Mouse (Mus musculus) liver, embryonic 12.5 days (tissue): ENCODE measurements around the gene Ugt2b36. TPM values are rescaled to one million over a fixed set of nuclear protein-coding genes. Genes with fewer than 3 reads are reported as not detected.
"Not testable (repeated sequence)": the region's sequence is repeated elsewhere in the genome, so short reads cannot be mapped to it uniquely, and the experiment has no call there.

Source experiments
- ATAC-seq: fragments of 200-750 bp; cut with Nextera tagmentation; 2 replicates; pipeline ENCODE4 v1.8.0; 2017; ENCODE audit warnings: moderate number of reproducible peaks, mild to moderate bottlenecking, moderate library complexity
- H3K27ac ChIP-seq: fragments of 300-500 bp; sonication (generic); 2 replicates; pipeline ENCODE4 v1.5.1; 2016; ENCODE audit warnings: mild to moderate bottlenecking
- H3K27me3 ChIP-seq: fragments of 300-500 bp; sonication (generic); replicated peaks from 2 replicates; pipeline ENCODE4 v1.6.1; 2016; ENCODE audit warnings: mild to moderate bottlenecking, moderate library complexity
- H3K36me3 ChIP-seq: fragments of 300-500 bp; sonication (generic); 2 replicates; pipeline ENCODE4 v1.6.1; 2016; ENCODE audit warnings: mild to moderate bottlenecking, moderate library complexity
- H3K4me1 ChIP-seq: fragments of 300-500 bp; sonication (generic); 2 replicates; pipeline ENCODE4 v1.6.1; 2016
- H3K4me2 ChIP-seq: fragments of 300-500 bp; sonication (generic); 2 replicates; pipeline ENCODE4 v1.6.1; 2016; ENCODE audit warnings: mild to moderate bottlenecking, moderate library complexity
- H3K4me3 ChIP-seq: fragments of 300-500 bp; sonication (generic); 2 replicates; pipeline ENCODE4 v1.5.1; 2016; ENCODE audit warnings: mild to moderate bottlenecking, moderate library complexity
- H3K9ac ChIP-seq: fragments of 300-500 bp; sonication (generic); 2 replicates; pipeline ENCODE4 v1.6.1; 2016; ENCODE audit warnings: mild to moderate bottlenecking, moderate library complexity
- H3K9me3 ChIP-seq: fragments of 300-500 bp; sonication (generic); replicated peaks from 2 replicates; pipeline ENCODE4 v1.6.1; 2016; ENCODE audit warnings: mild to moderate bottlenecking, moderate library complexity
- WGBS: fragments of 180-500 bp; shearing (Covaris S2); methylation state at CpG from one replicate; pipeline ENCODE4 v1.1.7; 2016; ENCODE audit not compliant: insufficient replicate concordance; 5-methylcytosine and 5-hydroxymethylcytosine counted together
- polyA plus RNA-seq: library from polyadenylated mRNA; unstranded; fragments of >200 nt; fragmentation: Nextera tagmentation; extraction: Ambion mirVana; gene quantifications from 2 replicates; pipeline ENCODE4 v1.2.1, GENCODE M21; 2016

Gene Ugt2b36
- 2.9 and 3.0 TPM in 2 replicates for polyA plus RNA-seq

DNA sequence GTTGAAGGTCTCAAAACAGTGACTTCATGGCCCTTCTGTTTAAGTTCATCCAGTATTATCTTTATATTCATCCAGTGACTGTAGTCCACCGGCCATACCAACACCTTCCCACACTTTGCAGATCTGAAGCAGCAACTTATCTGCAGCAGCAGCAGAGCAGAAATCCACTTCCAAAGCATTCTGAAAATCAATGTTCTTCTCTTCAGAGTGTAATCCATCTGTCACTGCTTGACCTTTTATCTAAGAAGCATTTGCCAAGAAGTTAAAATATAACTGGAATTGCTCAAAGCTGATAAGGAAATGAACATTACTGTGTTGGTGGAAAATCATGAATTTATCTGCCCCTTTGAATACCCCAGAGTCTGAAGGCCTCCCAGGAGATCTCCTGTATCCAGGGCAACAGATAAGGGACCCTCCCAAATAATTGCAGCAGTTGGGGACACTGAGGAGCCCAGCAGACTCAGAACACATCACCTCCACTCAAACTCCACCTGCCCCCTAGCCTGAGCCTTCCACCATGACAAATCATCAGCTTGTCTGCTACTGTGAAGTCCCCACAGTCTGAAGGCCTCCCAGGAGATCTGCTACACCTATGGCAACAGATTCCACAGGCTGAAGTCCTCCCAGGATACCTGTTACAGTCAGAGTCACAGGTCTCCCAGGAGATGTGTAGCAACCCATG, at the start of gene Ugt2b36:
Gene Ugt2b36, minus strand, starts transcription at position 210 of the 682 bp plus-strand sequence.
- Histone ChIP-seq H3K4me1 (no peaks in the 10 kb centered on the region), H3K9me3 (no peaks in the 10 kb centered on the region), H3K27me3 (no peaks in the 10 kb centered on the region), H3K27ac (no peak within 1 kb of the TSS), H3K4me2 (no peak within 1 kb of the TSS), H3K9ac (no peak within 1 kb of the TSS), H3K4me3 (no peak within 1 kb of the TSS), H3K36me3 (no peaks in the 10 kb centered on the region)
- ATAC-seq: no peak
- WGBS: 37% methylated on average over 1 of the region's 1 CpGs

DNA sequence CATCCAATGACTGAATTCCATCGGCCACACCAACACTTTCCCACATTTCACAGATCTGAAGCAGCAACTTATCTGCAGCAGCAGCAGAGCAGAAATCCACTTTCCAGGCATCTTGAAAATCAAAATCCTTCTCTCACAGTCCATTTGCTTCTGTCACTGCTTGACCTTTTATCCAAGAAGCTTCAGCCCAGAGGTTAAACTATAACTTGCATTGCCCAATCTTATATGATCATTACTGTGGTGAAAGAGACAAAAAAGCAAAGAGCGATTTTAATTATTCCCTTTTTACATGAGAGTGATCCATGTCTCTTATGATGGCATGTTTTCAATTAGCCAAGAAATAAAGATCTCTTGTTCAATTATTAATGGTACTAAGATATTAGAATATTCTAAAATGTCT, 47.8 kb upstream of the Ugt2b36 start, which contains the start of gene Ugt2b5:
Gene Ugt2b5, minus strand, starts transcription at position 123 of the 400 bp plus-strand sequence.
- not testable (repeated sequence) for ATAC-seq

GRCm38 (mm10) chr5:87103697-87104096, 11.3 kb upstream of the Ugt2b36 start:
- not testable (repeated sequence) for ATAC-seq

More for the DNA sequence above, 47.8 kb upstream of the Ugt2b36 start, which contains the start of gene Ugt2b5:
- WGBS: 79% methylated on average over 1 of the region's 2 CpGs
- not testable (repeated sequence) for H3K4me1 ChIP-seq, H3K27me3 ChIP-seq, H3K4me2 ChIP-seq, H3K27ac ChIP-seq, H3K36me3 ChIP-seq, H3K9ac ChIP-seq, H3K9me3 ChIP-seq, H3K4me3 ChIP-seq

DNA sequence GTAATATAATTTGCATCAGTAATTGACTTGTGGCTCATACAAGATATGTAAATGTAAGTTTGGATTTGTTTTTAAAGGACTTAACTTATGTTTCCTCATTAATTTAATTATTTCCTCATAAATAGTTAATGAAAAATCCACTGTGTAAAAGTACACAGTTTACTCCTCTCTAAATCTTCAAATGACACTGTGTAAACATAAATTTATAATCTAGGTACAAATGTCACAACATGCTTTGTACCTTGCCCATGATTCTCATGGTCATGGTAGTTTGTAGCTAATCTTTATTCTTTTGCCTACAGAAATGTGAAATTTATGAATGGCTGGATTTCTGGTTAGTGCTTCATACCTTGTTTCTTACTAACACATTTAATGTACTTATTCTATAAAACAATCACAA, 1.2 kb downstream of the Ugt2b36 start:
- Histone ChIP-seq H3K9me3 (no peaks in the 10 kb centered on the region), H3K27ac (no peak overlapping the region), H3K27me3 (no peaks in the 10 kb centered on the region), H3K4me3 (no peak overlapping the region), H3K4me2 (no peak overlapping the region), H3K36me3 (no peaks in the 10 kb centered on the region), H3K4me1 (no peaks in the 10 kb centered on the region), H3K9ac (no peak overlapping the region)
- no peak for ATAC-seq

More at GRCm38 (mm10) chr5:87103697-87104096, 11.3 kb upstream of the Ugt2b36 start:
- H3K9ac ChIP-seq, H3K36me3 ChIP-seq, H3K4me1 ChIP-seq, H3K4me3 ChIP-seq, H3K27me3 ChIP-seq, H3K4me2 ChIP-seq, H3K27ac ChIP-seq, H3K9me3 ChIP-seq: not testable (repeated sequence)
- WGBS: 56% methylated on average over 1 of the region's 1 CpGs

DNA sequence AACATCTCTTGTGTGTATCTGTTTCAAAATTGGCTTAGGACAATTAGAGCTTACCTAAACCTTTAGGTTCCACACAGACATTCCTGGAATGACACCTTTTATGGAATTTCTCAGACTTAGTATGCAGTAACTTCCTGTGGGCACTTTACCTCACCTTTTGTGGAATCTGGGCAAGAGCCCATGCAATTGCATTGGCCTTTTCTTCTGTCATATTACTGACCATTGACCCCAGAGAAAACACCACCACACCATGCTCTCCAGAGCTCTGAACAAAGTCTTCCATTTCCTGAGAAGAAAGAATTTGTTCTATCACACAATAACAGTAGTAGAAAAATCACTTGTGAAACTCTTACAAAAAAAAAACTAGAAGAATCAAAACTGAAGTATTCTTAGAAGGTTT, 3.1 kb downstream of the Ugt2b36 start:
- Histone ChIP-seq H3K9ac (no peak overlapping the region), H3K4me3 (no peak overlapping the region), H3K4me1 (no peaks in the 10 kb centered on the region), H3K9me3 (no peaks in the 10 kb centered on the region), H3K4me2 (no peak overlapping the region), H3K36me3 (no peaks in the 10 kb centered on the region), H3K27ac (no peak overlapping the region), H3K27me3 (no peaks in the 10 kb centered on the region)
- no peak for ATAC-seq

GRCm38 (mm10) chr5:87086269-87086668, 6.1 kb downstream of the Ugt2b36 start:
- Histone ChIP-seq H3K27me3 (no peaks in the 10 kb centered on the region), H3K4me1 (no peaks in the 10 kb centered on the region), H3K4me3 (no peak overlapping the region), H3K9ac (no peak overlapping the region), H3K4me2 (no peak overlapping the region), H3K36me3 (no peaks in the 10 kb centered on the region), H3K9me3 (no peaks in the 10 kb centered on the region), H3K27ac (no peak overlapping the region)
- no peak for ATAC-seq
- WGBS: 52% methylated on average over 3 of the region's 3 CpGs

- Histone ChIP-seq H3K27ac (no peak overlapping the region), H3K4me2 (no peak overlapping the region), H3K36me3 (no peaks in the 10 kb centered on the region), H3K27me3 (no peaks in the 10 kb centered on the region), H3K9me3 (no peaks in the 10 kb centered on the region), H3K4me3 (no peak overlapping the region), H3K4me1 (no peaks in the 10 kb centered on the region), H3K9ac (no peak overlapping the region)
- no peak for ATAC-seq
- WGBS: 51% methylated on average over 1 of the region's 1 CpGs
Measured at GRCm38 (mm10) chr5:87030624-87031023, 61.7 kb downstream of the Ugt2b36 start.

DNA sequence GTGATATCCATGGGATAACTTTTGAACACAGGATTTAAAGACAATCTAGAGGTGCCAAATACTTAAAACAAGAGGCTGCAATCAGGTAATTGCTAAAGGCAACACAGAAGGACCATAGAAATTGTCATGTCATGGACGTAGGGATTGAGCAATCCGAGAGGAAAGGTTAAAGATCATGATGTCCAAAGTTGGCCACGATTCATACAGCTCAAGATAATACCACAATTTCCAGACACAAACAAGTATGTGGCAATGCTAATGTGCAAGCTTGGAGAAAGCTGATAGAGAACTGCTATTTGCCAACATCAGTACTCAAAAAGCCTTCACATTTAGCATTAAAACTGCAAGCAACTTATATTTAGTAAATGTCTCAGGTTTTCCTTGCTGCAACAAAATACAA, 65.0 kb downstream of the Ugt2b36 start:
- H3K4me1 ChIP-seq: no peaks in the 10 kb centered on the region
- H3K9me3 ChIP-seq: 0 out of 2 replicates have a peak, but pooled peaks cover 2% of the 10 kb centered on the region
- ATAC-seq: no peak
- no peaks in the 10 kb centered on the region for H3K36me3 ChIP-seq
- WGBS: 51% methylated on average over 3 of the region's 3 CpGs
- H3K27me3 ChIP-seq: no peaks in the 10 kb centered on the region
- H3K4me3 ChIP-seq: no peak overlapping the region
- no peak overlapping the region for H3K27ac ChIP-seq
- no peak overlapping the region for H3K4me2 ChIP-seq
- H3K9ac ChIP-seq: no peak overlapping the region

Other genes with a start within 250 kb of the Ugt2b36 start
- 29.4 and 32.1 TPM in 2 replicates for gene Ugt2b34, start 185.6 kb downstream of the Ugt2b36 start, polyA plus RNA-seq
- 0.05 TPM in 1 of 2 replicates, not detected in the other for gene Ugt2b1, start 166.0 kb downstream of the Ugt2b36 start, polyA plus RNA-seq
- 0.32 and 0.51 TPM in 2 replicates for gene Ugt2b35, start 91.7 kb downstream of the Ugt2b36 start, polyA plus RNA-seq
- gene Ugt2b5, start 47.8 kb upstream of the Ugt2b36 start, polyA plus RNA-seq: 3.5 and 3.8 TPM in 2 replicates
- not detected in 2 replicates for gene Ugt2b37, start 162.2 kb upstream of the Ugt2b36 start, polyA plus RNA-seq
- not detected in 2 replicates for gene Ugt2a3, start 244.6 kb upstream of the Ugt2b36 start, polyA plus RNA-seq